Mouse (Mus musculus) C2C12 (cell line): ENCODE data around the gene Rps6ka5. TPM values are rescaled to one million over a fixed set of nuclear protein-coding genes. Genes with fewer than 3 reads are reported as not detected.

Experiments used
- H3K27me3 ChIP-seq: one replicate; pipeline ENCODE4 v1.6.1; 2011; ENCODE audit not compliant: control insufficient read depth, insufficient read depth, insufficient read length
- H3K36me3 ChIP-seq: one replicate; pipeline ENCODE4 v1.6.1; 2011; ENCODE audit not compliant: control insufficient read depth, insufficient read depth
- H3K4me3 ChIP-seq: one replicate; pipeline ENCODE4 v1.5.1; 2011; ENCODE audit warnings: mild to moderate bottlenecking, control low read depth; ENCODE audit not compliant: poor library complexity, insufficient read depth, severe bottlenecking
- H3K79me2 ChIP-seq: one replicate; pipeline ENCODE4 v1.6.1; 2011; ENCODE audit not compliant: control insufficient read depth, insufficient read depth
- H3K79me3 ChIP-seq: one replicate; pipeline ENCODE4 v1.6.1; 2011; ENCODE audit warnings: low read depth, control low read depth
- H3ac ChIP-seq: one replicate; pipeline ENCODE3; 2011; ENCODE audit warnings: low read depth; ENCODE audit not compliant: control insufficient read depth, insufficient read length
- CEBPB ChIP-seq: IDR thresholded peaks from one replicate; pipeline ENCODE4 v1.6.1; 2011; ENCODE audit warnings: low read depth, mild to moderate bottlenecking, control low read depth, moderate library complexity
- CTCF ChIP-seq: IDR thresholded peaks from one replicate; pipeline ENCODE4 v1.5.1; 2011; ENCODE audit not compliant: control insufficient read depth, insufficient read depth, insufficient read length
- FOSL1 ChIP-seq: IDR thresholded peaks from one replicate; pipeline ENCODE4 v1.8.0; 2011; ENCODE audit warnings: mild to moderate bottlenecking, low read length; ENCODE audit not compliant: poor library complexity, insufficient read depth, severe bottlenecking
- MAX ChIP-seq: IDR thresholded peaks from one replicate; pipeline ENCODE4 v1.6.1; 2011; ENCODE audit warnings: mild to moderate bottlenecking, control low read depth
- MYOD1 ChIP-seq: IDR thresholded peaks from one replicate; pipeline ENCODE4 v1.6.1; 2011; ENCODE audit warnings: low read depth; ENCODE audit not compliant: control insufficient read depth, insufficient read length
- MYOG ChIP-seq: IDR thresholded peaks from one replicate; pipeline ENCODE4 v1.6.1; 2011; ENCODE audit not compliant: control insufficient read depth, insufficient read length; ENCODE audit errors: extremely low read depth
- USF1 ChIP-seq: IDR thresholded peaks from one replicate; pipeline ENCODE4 v1.6.1; 2011; ENCODE audit warnings: low read depth, mild to moderate bottlenecking, control low read depth, moderate library complexity
- polyA plus RNA-seq: library from polyadenylated mRNA; unstranded; fragments of >200 nt; fragmentation: generic; extraction: Trizol; gene quantifications from one replicate; pipeline ENCODE4 v1.2.1, GENCODE M21; 2012; ENCODE audit warnings: missing spikeins

Rps6ka5 gene
- polyA plus RNA-seq, 1 experiment, result 0.92 TPM

DNA sequence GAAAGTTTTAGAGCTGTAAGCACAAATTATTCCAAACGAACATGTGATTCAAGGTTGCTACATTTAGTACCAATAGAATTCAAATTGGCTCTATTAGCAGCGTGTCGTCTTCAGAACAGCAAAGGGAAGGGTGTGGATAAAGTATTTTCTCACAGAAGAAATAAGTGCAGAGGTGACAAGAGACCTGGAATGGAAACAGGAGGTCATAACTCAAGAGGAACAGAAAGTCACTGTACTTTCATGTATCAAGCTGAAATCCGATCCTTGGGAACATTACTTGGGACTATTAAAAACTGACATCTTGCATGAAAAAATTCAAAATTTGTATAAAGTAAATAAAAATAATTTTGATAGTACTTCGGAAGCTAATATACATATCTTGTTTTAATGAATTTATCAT lies 36.3 kb downstream of the Rps6ka5 start:
- TF ChIP-seq FOSL1 (no peak), MAX (no peak), MYOD1 (no peak), USF1 (no peak), CTCF (no peak), CEBPB (no peak), MYOG (no peak)
- Histone ChIP-seq H3K36me3 (no peaks in the 10 kb centered on the region), H3K79me2 (no peaks in the 10 kb centered on the region), H3K79me3 (no peaks in the 10 kb centered on the region), H3ac (no peak overlapping the region), H3K27me3 (no peaks in the 10 kb centered on the region), H3K4me3 (no peak overlapping the region)

DNA sequence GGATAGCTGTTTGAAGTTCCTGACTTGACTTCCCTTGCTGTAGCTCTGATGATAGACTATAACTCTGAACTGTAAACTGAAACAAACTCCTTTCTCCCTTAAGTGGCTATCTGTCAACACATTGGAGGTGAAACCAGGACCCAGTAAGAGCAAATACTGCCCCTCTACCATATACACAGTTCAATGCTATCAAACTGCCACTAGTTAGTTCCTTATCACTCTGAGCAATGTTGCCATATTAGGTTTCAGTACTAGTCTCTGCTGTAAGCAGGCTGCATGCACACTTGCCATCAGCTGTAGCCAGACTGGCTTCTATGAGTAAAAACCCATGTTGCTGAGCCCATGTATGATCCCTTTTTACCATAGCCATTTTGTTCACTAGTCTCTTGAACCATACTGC lies 38.6 kb downstream of the Rps6ka5 start:
- Histone ChIP-seq H3K27me3 (no peaks in the 10 kb centered on the region), H3K79me2 (no peaks in the 10 kb centered on the region), H3K36me3 (no peaks in the 10 kb centered on the region), H3ac (no peak overlapping the region), H3K4me3 (no peak overlapping the region), H3K79me3 (no peaks in the 10 kb centered on the region)
- no peak for TF ChIP-seq USF1
- no peak for TF ChIP-seq CEBPB
- TF ChIP-seq MAX, result no peak
- TF ChIP-seq CTCF, result no peak
- no peak for TF ChIP-seq FOSL1
- TF ChIP-seq MYOD1, result no peak
- TF ChIP-seq MYOG, result no peak

GRCm38 (mm10) chr12:100687001-100687400 lies 39.8 kb downstream of the Rps6ka5 start:
- Histone ChIP-seq H3K79me2 (no peaks in the 10 kb centered on the region), H3K79me3 (no peaks in the 10 kb centered on the region), H3K36me3 (no peaks in the 10 kb centered on the region), H3ac (no peak overlapping the region), H3K27me3 (no peaks in the 10 kb centered on the region), H3K4me3 (no peak overlapping the region)
- no peak for TF ChIP-seq CEBPB
- TF ChIP-seq MYOD1, result no peak
- TF ChIP-seq USF1, result no peak

DNA sequence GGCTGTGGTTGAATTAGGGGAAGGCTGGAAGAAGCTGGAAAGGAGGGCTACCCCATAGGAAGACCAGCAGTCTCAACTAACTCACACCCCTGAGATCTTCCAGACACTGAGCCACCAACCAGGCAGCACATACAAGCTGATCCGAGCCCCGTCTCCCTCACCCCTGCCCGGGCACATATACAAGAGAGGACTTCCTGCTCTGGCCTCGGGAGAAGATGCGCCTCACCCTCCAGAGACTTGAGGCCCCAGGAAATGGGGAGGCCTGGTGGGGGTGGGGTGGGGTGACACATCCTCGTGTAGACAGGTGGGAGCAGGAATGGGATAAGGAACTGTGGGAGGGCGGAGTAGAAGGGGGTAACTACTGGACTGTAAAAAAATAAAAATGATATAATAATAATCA lies 45.0 kb downstream of the Rps6ka5 start:
- TF ChIP-seq CTCF (no peak), USF1 (no peak), MAX (no peak), FOSL1 (no peak), CEBPB (no peak), MYOD1 (no peak), MYOG (no peak)
- Histone ChIP-seq H3K27me3 (no peaks in the 10 kb centered on the region), H3K79me3 (no peaks in the 10 kb centered on the region), H3K4me3 (no peak overlapping the region), H3K36me3 (no peaks in the 10 kb centered on the region), H3ac (no peak overlapping the region), H3K79me2 (no peaks in the 10 kb centered on the region)

GRCm38 (mm10) chr12:100681241-100681640 lies 45.5 kb downstream of the Rps6ka5 start:
- TF ChIP-seq USF1, result no peak
- TF ChIP-seq CEBPB, result no peak
- no peak for TF ChIP-seq CTCF
- no peak for TF ChIP-seq MYOG
- TF ChIP-seq MAX, result no peak
- no peak for TF ChIP-seq FOSL1
- TF ChIP-seq MYOD1, result no peak
- no peaks in the 10 kb centered on the region for H3K79me2 ChIP-seq
- no peak overlapping the region for H3K4me3 ChIP-seq
- no peaks in the 10 kb centered on the region for H3K27me3 ChIP-seq
- H3K79me3 ChIP-seq, result no peaks in the 10 kb centered on the region
- H3ac ChIP-seq, result no peak overlapping the region
- no peaks in the 10 kb centered on the region for H3K36me3 ChIP-seq

- no peak overlapping the region for H3K4me3 ChIP-seq
- H3K79me2 ChIP-seq, result no peaks in the 10 kb centered on the region
- no peaks in the 10 kb centered on the region for H3K36me3 ChIP-seq
- TF ChIP-seq FOSL1 (no peak), CTCF (no peak), MAX (no peak), CEBPB (no peak), MYOG (no peak), MYOD1 (no peak), USF1 (no peak)
- no peaks in the 10 kb centered on the region for H3K27me3 ChIP-seq
- no peaks in the 10 kb centered on the region for H3K79me3 ChIP-seq
- H3ac ChIP-seq, result no peak overlapping the region
Observed at GRCm38 (mm10) chr12:100680676-100681075, 46.1 kb downstream of the Rps6ka5 start.
